Mouse (Mus musculus) heart, postnatal 0 days (tissue): ENCODE data around the gene Aim2.

Experiments
- CTCF ChIP-seq: IDR thresholded peaks from 2 replicates; pipeline ENCODE4 v1.5.1; 2016; ENCODE audit warnings: antibody characterized with exemption, control low read depth, low read depth
- EP300 ChIP-seq: IDR thresholded peaks from 2 replicates; pipeline ENCODE4 v1.6.1; 2016; ENCODE audit warnings: antibody characterized with exemption, low read depth

DNA sequence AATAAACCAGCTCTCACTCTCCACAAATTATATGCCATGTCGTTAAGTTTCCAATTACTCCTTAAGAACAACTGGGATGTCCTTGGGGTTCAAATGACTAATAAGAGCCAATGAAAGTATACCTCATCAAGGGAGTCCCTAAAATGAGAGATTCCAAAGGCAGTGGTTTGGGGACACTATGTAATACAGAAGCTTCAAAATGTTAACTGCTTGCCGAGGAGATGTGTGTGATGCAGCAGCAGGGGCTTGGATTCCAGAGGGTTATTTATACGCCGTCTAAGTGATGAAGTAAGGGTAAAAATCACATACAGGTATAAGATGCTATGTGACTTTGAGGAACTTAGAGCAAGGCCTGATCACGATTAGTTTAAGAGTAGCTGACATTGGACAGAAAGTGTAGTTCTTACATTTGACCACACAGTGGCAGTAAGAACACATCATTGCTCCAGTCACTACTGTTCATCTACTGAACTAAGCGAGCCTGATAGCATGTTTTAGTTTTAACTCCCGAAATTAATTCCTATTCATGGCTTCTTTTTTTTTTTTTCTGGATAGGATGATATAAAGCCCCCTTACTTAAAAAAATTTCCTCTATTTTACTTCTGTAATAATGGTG, 105.6 kb downstream of the Aim2 start:
- no peak for TF ChIP-seq EP300
- TF ChIP-seq CTCF, result peak; percentile 80
